Mouse (Mus musculus) heart, embryonic 16.5 days (tissue): ENCODE results near the gene Phldb3. TPM values are rescaled to one million over a fixed set of nuclear protein-coding genes. Genes with fewer than 3 reads are reported as not detected.

ENCODE experiments used
- ATAC-seq: fragments of 200-750 bp; cut with Nextera tagmentation; replicated peaks from 2 replicates; pipeline ENCODE4 v1.8.0; 2017; ENCODE audit warnings: moderate number of reproducible peaks; ENCODE audit not compliant: insufficient read depth, low FRiP score; ENCODE audit errors: extremely low read depth
- H3K27ac ChIP-seq: fragments of 300-500 bp; sonication (generic); 2 replicates; pipeline ENCODE4 v1.5.1; 2014; ENCODE audit warnings: mild to moderate bottlenecking, low read length, control low read depth, moderate library complexity
- H3K27me3 ChIP-seq: fragments of 300-500 bp; sonication (generic); 2 replicates; pipeline ENCODE4 v1.6.1; 2014; ENCODE audit warnings: low read length, mixed read lengths; ENCODE audit not compliant: control insufficient read depth, insufficient read depth
- H3K36me3 ChIP-seq: fragments of 300-500 bp; sonication (generic); 2 replicates; pipeline ENCODE4 v1.6.1; 2014; ENCODE audit not compliant: control insufficient read depth, insufficient read depth
- H3K4me1 ChIP-seq: fragments of 300-500 bp; sonication (generic); 2 replicates; pipeline ENCODE4 v1.6.1; 2014; ENCODE audit warnings: low read length, mixed read lengths; ENCODE audit not compliant: control insufficient read depth, insufficient read depth
- H3K4me2 ChIP-seq: fragments of 300-500 bp; sonication (generic); 2 replicates; pipeline ENCODE4 v1.6.1; 2014; ENCODE audit warnings: low read depth, mild to moderate bottlenecking, control low read depth, low read length
- H3K4me3 ChIP-seq: fragments of 300-500 bp; sonication (generic); 2 replicates; pipeline ENCODE4 v1.5.1; 2014; ENCODE audit warnings: mild to moderate bottlenecking, control low read depth, low read length
- H3K9ac ChIP-seq: fragments of 300-500 bp; sonication (generic); 2 replicates; pipeline ENCODE4 v1.6.1; 2014; ENCODE audit warnings: low read length, control low read depth
- H3K9me3 ChIP-seq: fragments of 300-500 bp; sonication (generic); replicated peaks from 2 replicates; pipeline ENCODE4 v1.6.1; 2016; ENCODE audit warnings: low read length; ENCODE audit not compliant: control insufficient read depth
- WGBS: fragments of 180-500 bp; shearing (Covaris S2); extraction: QIAGEN DNeasy Blood & Tissue Kit; methylation state at CpG from one replicate; pipeline ENCODE4 v1.1.7; 2014; 5-methylcytosine and 5-hydroxymethylcytosine counted together
- polyA plus RNA-seq: library from polyadenylated mRNA; unstranded; fragments of >200 nt; fragmentation: Nextera tagmentation; extraction: Ambion mirVana; gene quantifications from 2 replicates; pipeline ENCODE4 v1.2.1, GENCODE M21; 2015

Phldb3 gene
- polyA plus RNA-seq, 1 experiment from 2014 or later: 0.17 TPM

- peaks cover 6% of the 10 kb centered on the region for H3K4me1 ChIP-seq
- WGBS: 49% methylated on average over 4 of the region's 4 CpGs
Measured at GRCm38 (mm10) chr7:24592163-24592562, 18.4 kb upstream of the Phldb3 start.

GRCm38 (mm10) chr7:24592781-24593180, 17.8 kb upstream of the Phldb3 start:
- H3K9ac ChIP-seq: no peak overlapping the region
- H3K4me3 ChIP-seq: no peak overlapping the region
- H3K9me3 ChIP-seq: no peaks in the 10 kb centered on the region
- H3K27me3 ChIP-seq: no peaks in the 10 kb centered on the region
- WGBS: 81% methylated on average over 6 of the region's 6 CpGs
- H3K4me1 ChIP-seq: peaks cover 3% of the 10 kb centered on the region; the same call in 1 of the 2 replicates
- no peaks in the 10 kb centered on the region for H3K36me3 ChIP-seq
- H3K27ac ChIP-seq: no peak overlapping the region
- no peak overlapping the region for H3K4me2 ChIP-seq
- ATAC-seq: no peak

More at GRCm38 (mm10) chr7:24592163-24592562, 18.4 kb upstream of the Phldb3 start:
- Histone ChIP-seq H3K36me3 (no peaks in the 10 kb centered on the region), H3K9ac (no peak overlapping the region), H3K4me3 (no peak overlapping the region), H3K27me3 (peaks cover 2% of the 10 kb centered on the region), H3K27ac (no peak overlapping the region), H3K4me2 (no peak overlapping the region), H3K9me3 (no peaks in the 10 kb centered on the region)
- no peak for ATAC-seq

- 0 out of 2 replicates have a peak overlapping the region, but pooled peaks have one; percentile 20 for H3K27ac ChIP-seq
- no peaks in the 10 kb centered on the region for H3K36me3 ChIP-seq
- peak overlapping the region; percentile 93 for H3K4me2 ChIP-seq
- no peaks in the 10 kb centered on the region for H3K9me3 ChIP-seq
- WGBS: 2% methylated on average over 39 of the region's 39 CpGs
- peak overlapping the region; percentile 86 for H3K9ac ChIP-seq
- H3K4me1 ChIP-seq: peaks cover 3% of the 10 kb centered on the region; the same call in 1 of the 2 replicates
- peak; percentile 94 for ATAC-seq
- H3K27me3 ChIP-seq: no peaks in the 10 kb centered on the region
- peak overlapping the region; percentile 86 for H3K4me3 ChIP-seq
Measured at GRCm38 (mm10) chr7:24593621-24594308, 16.8 kb upstream of the Phldb3 start.

GRCm38 (mm10) chr7:24594309-24594803, 16.2 kb upstream of the Phldb3 start:
- WGBS: 5% methylated on average over 13 of the region's 13 CpGs
- Histone ChIP-seq H3K4me3 (peak overlapping the region; percentile 86), H3K9me3 (no peaks in the 10 kb centered on the region), H3K9ac (peak overlapping the region; percentile 86), H3K4me1 (peaks cover 3% of the 10 kb centered on the region; the same call in 1 of the 2 replicates), H3K36me3 (no peaks in the 10 kb centered on the region), H3K4me2 (peak overlapping the region; percentile 93), H3K27me3 (no peaks in the 10 kb centered on the region), H3K27ac (no peak overlapping the region)
- no peak for ATAC-seq

GRCm38 (mm10) chr7:24595464-24595863, 15.1 kb upstream of the Phldb3 start:
- ATAC-seq: no peak
- Histone ChIP-seq H3K4me3 (no peak overlapping the region), H3K27ac (no peak overlapping the region), H3K4me2 (no peak overlapping the region), H3K9me3 (no peaks in the 10 kb centered on the region), H3K4me1 (peaks cover 3% of the 10 kb centered on the region; the same call in 1 of the 2 replicates), H3K27me3 (no peaks in the 10 kb centered on the region), H3K36me3 (no peaks in the 10 kb centered on the region), H3K9ac (no peak overlapping the region)
- WGBS: 74% methylated on average over 2 of the region's 2 CpGs

- H3K36me3 ChIP-seq: no peaks in the 10 kb centered on the region
Measured at GRCm38 (mm10) chr7:24598121-24598520, 12.4 kb upstream of the Phldb3 start.

GRCm38 (mm10) chr7:24599211-24600067, 11.1 kb upstream of the Phldb3 start:
- H3K4me3 ChIP-seq: no peak overlapping the region
- H3K9ac ChIP-seq: no peak overlapping the region
- H3K4me2 ChIP-seq: no peak overlapping the region
- H3K4me1 ChIP-seq: no peaks in the 10 kb centered on the region
- ATAC-seq: no peak
- H3K9me3 ChIP-seq: no peaks in the 10 kb centered on the region
- H3K36me3 ChIP-seq: no peaks in the 10 kb centered on the region
- no peak overlapping the region for H3K27ac ChIP-seq
- no peaks in the 10 kb centered on the region for H3K27me3 ChIP-seq
- 66% methylated on average over 15 of the region's 15 CpGs for WGBS

More at GRCm38 (mm10) chr7:24598121-24598520, 12.4 kb upstream of the Phldb3 start:
- no peak overlapping the region for H3K4me3 ChIP-seq
- H3K4me2 ChIP-seq: no peak overlapping the region
- no peak overlapping the region for H3K27ac ChIP-seq
- H3K9me3 ChIP-seq: no peaks in the 10 kb centered on the region
- H3K4me1 ChIP-seq: peaks cover 2% of the 10 kb centered on the region; the same call in 1 of the 2 replicates
- no peak overlapping the region for H3K9ac ChIP-seq
- WGBS: 75% methylated on average over 4 of the region's 4 CpGs
- no peaks in the 10 kb centered on the region for H3K27me3 ChIP-seq
- ATAC-seq: no peak

- 5% methylated on average over 13 of the region's 13 CpGs for WGBS
- Histone ChIP-seq H3K4me1 (no peaks in the 10 kb centered on the region), H3K27ac (no peak overlapping the region), H3K27me3 (no peaks in the 10 kb centered on the region), H3K36me3 (no peaks in the 10 kb centered on the region), H3K9ac (0 out of 2 replicates have a peak overlapping the region, but pooled peaks have one; percentile 40), H3K4me3 (no peak overlapping the region; the same call in 1 of the 2 replicates), H3K4me2 (peak overlapping the region; percentile 57), H3K9me3 (no peaks in the 10 kb centered on the region)
- peak; percentile 86 for ATAC-seq
Measured at GRCm38 (mm10) chr7:24600941-24601597, 9.5 kb upstream of the Phldb3 start.
